Mouse (Mus musculus): ENCODE data around the gene Dchs1. TPM values are rescaled to one million over a fixed set of nuclear protein-coding genes. Genes with fewer than 3 reads are reported as not detected.

The Dchs1 gene
- total and polyA plus RNA-seq, 2 experiments from 2014 or later = 6.6 to 109 TPM

- TF ChIP-seq CTCF (IDR thresholded peaks at IDR 0.05; ENCODE audit: low read depth) = no peak
- ATAC-seq = no peak
- no peak overlapping the region for H3K9ac ChIP-seq (replicated peaks; ENCODE audit: low read length)
- 0 out of 2 replicates have a peak, but pooled peaks cover 5% of the 10 kb centered on the region for H3K36me3 ChIP-seq (ENCODE audit: insufficient read depth, low read length)
- no peak overlapping the region for H3K27ac ChIP-seq
- H3K27me3 ChIP-seq (ENCODE audit: insufficient read depth, low read length) = no peaks in the 10 kb centered on the region
- no peak overlapping the region for H3K4me3 ChIP-seq (ENCODE audit: low read length)
- peaks cover 7% of the 10 kb centered on the region for H3K4me1 ChIP-seq (ENCODE audit: insufficient read depth, low read length)
- H3K9me3 ChIP-seq (ENCODE audit: low read length) = no peaks in the 10 kb centered on the region
- no peak for DNase-seq (ENCODE audit: low spot score)
- no peak overlapping the region for H3K4me2 ChIP-seq (ENCODE audit: low read depth, low read length)
- 82% methylated on average over 5 of the region's 5 CpGs for WGBS
These were observed 18.7 kb upstream of the Dchs1 start for GRCm38 (mm10) chr7:105806125-105806524.

GRCm38 (mm10) chr7:105803428-105803827, 16.0 kb upstream of the Dchs1 start:
- H3K4me2 ChIP-seq (ENCODE audit: low read depth, low read length) = no peak overlapping the region
- H3K36me3 ChIP-seq (ENCODE audit: insufficient read depth, low read length) = 0 out of 2 replicates have a peak, but pooled peaks cover 5% of the 10 kb centered on the region
- no peak overlapping the region for H3K27ac ChIP-seq
- ATAC-seq (no peak), DNase-seq (ENCODE audit: low spot score) (no peak)
- no peaks in the 10 kb centered on the region for H3K27me3 ChIP-seq (ENCODE audit: insufficient read depth, low read length)
- H3K9me3 ChIP-seq (ENCODE audit: low read length) = no peaks in the 10 kb centered on the region
- no peaks in the 10 kb centered on the region for H3K4me1 ChIP-seq (ENCODE audit: insufficient read depth, low read length)
- no peak for TF ChIP-seq CTCF (IDR thresholded peaks at IDR 0.05; ENCODE audit: low read depth)
- no peak overlapping the region for H3K4me3 ChIP-seq (ENCODE audit: low read length)
- H3K9ac ChIP-seq (replicated peaks; ENCODE audit: low read length) = no peak overlapping the region

GRCm38 (mm10) chr7:105802771-105803170, 15.3 kb upstream of the Dchs1 start:
- ATAC-seq (no peak), DNase-seq (ENCODE audit: low spot score) (no peak)
- no peaks in the 10 kb centered on the region for H3K27me3 ChIP-seq (ENCODE audit: insufficient read depth, low read length)
- no peaks in the 10 kb centered on the region for H3K9me3 ChIP-seq (ENCODE audit: low read length)
- no peak overlapping the region for H3K27ac ChIP-seq
- H3K36me3 ChIP-seq (ENCODE audit: insufficient read depth, low read length) = 0 out of 2 replicates have a peak, but pooled peaks cover 5% of the 10 kb centered on the region
- H3K4me2 ChIP-seq (ENCODE audit: low read depth, low read length) = no peak overlapping the region
- H3K9ac ChIP-seq (replicated peaks; ENCODE audit: low read length) = no peak overlapping the region
- TF ChIP-seq CTCF (IDR thresholded peaks at IDR 0.05; ENCODE audit: low read depth) = no peak
- H3K4me1 ChIP-seq (ENCODE audit: insufficient read depth, low read length) = no peaks in the 10 kb centered on the region
- H3K4me3 ChIP-seq (ENCODE audit: low read length) = no peak overlapping the region
- 62% methylated on average over 1 of the region's 1 CpGs for WGBS

GRCm38 (mm10) chr7:105802312-105802711, 14.9 kb upstream of the Dchs1 start:
- Histone ChIP-seq H3K4me2 (ENCODE audit: low read depth, low read length) (no peak overlapping the region), H3K27ac (no peak overlapping the region), H3K9me3 (ENCODE audit: low read length) (no peaks in the 10 kb centered on the region), H3K4me3 (ENCODE audit: low read length) (no peak overlapping the region), H3K36me3 (ENCODE audit: insufficient read depth, low read length) (0 out of 2 replicates have a peak, but pooled peaks cover 4% of the 10 kb centered on the region), H3K9ac (replicated peaks; ENCODE audit: low read length) (no peak overlapping the region), H3K4me1 (ENCODE audit: insufficient read depth, low read length) (no peaks in the 10 kb centered on the region), H3K27me3 (ENCODE audit: insufficient read depth, low read length) (no peaks in the 10 kb centered on the region)
- DNase-seq (ENCODE audit: low spot score) (no peak), ATAC-seq (no peak)
- no peak for TF ChIP-seq CTCF (IDR thresholded peaks at IDR 0.05; ENCODE audit: low read depth)
- WGBS = 46% methylated on average over 2 of the region's 2 CpGs

GRCm38 (mm10) chr7:105796972-105797371, 9.5 kb upstream of the Dchs1 start:
- no peaks in the 10 kb centered on the region for H3K9me3 ChIP-seq (ENCODE audit: low read length)
- no peaks in the 10 kb centered on the region for H3K4me1 ChIP-seq (ENCODE audit: insufficient read depth, low read length)
- no peak overlapping the region for H3K9ac ChIP-seq (replicated peaks; ENCODE audit: low read length)
- TF ChIP-seq CTCF (IDR thresholded peaks at IDR 0.05; ENCODE audit: low read depth) = no peak
- no peaks in the 10 kb centered on the region for H3K36me3 ChIP-seq (ENCODE audit: insufficient read depth, low read length)
- no peak overlapping the region for H3K4me3 ChIP-seq (ENCODE audit: low read length)
- H3K27ac ChIP-seq = no peak overlapping the region
- 97% methylated on average over 3 of the region's 3 CpGs for WGBS
- H3K4me2 ChIP-seq (ENCODE audit: low read depth, low read length) = no peak overlapping the region
- DNase-seq (ENCODE audit: low spot score) (no peak), ATAC-seq (no peak)
- H3K27me3 ChIP-seq (ENCODE audit: insufficient read depth, low read length) = no peaks in the 10 kb centered on the region

- H3K4me1 ChIP-seq (ENCODE audit: insufficient read depth, low read length) = no peaks in the 10 kb centered on the region
- H3K9ac ChIP-seq (replicated peaks; ENCODE audit: low read length) = no peak overlapping the region
- no peaks in the 10 kb centered on the region for H3K9me3 ChIP-seq (ENCODE audit: low read length)
- ATAC-seq (peak; percentile 43; the same call in 1 of the 2 replicates), DNase-seq (ENCODE audit: low spot score) (no peak)
- WGBS = 19% methylated on average over 7 of the region's 7 CpGs
- H3K4me2 ChIP-seq (ENCODE audit: low read depth, low read length) = no peak overlapping the region
- H3K27ac ChIP-seq = no peak overlapping the region
- no peak overlapping the region for H3K4me3 ChIP-seq (ENCODE audit: low read length)
- no peaks in the 10 kb centered on the region for H3K27me3 ChIP-seq (ENCODE audit: insufficient read depth, low read length)
- H3K36me3 ChIP-seq (ENCODE audit: insufficient read depth, low read length) = no peaks in the 10 kb centered on the region
- TF ChIP-seq CTCF (IDR thresholded peaks at IDR 0.05; ENCODE audit: low read depth) = peak; percentile 58
These were observed 8.4 kb upstream of the Dchs1 start for GRCm38 (mm10) chr7:105795759-105796366.

- Histone ChIP-seq H3K4me2 (ENCODE audit: low read depth, low read length) (no peak overlapping the region), H3K27me3 (ENCODE audit: insufficient read depth, low read length) (no peaks in the 10 kb centered on the region), H3K9ac (replicated peaks; ENCODE audit: low read length) (no peak overlapping the region), H3K27ac (no peak overlapping the region), H3K4me3 (ENCODE audit: low read length) (no peak overlapping the region), H3K36me3 (ENCODE audit: insufficient read depth, low read length) (no peaks in the 10 kb centered on the region), H3K9me3 (ENCODE audit: low read length) (no peaks in the 10 kb centered on the region), H3K4me1 (ENCODE audit: insufficient read depth, low read length) (no peaks in the 10 kb centered on the region)
- 58% methylated on average over 7 of the region's 7 CpGs for WGBS
- no peak for DNase-seq (ENCODE audit: low spot score)
- no peak for ATAC-seq
- no peak for TF ChIP-seq CTCF (IDR thresholded peaks at IDR 0.05; ENCODE audit: low read depth)
These were observed 6.2 kb upstream of the Dchs1 start for GRCm38 (mm10) chr7:105793701-105794100.

All from hindbrain, postnatal 0 days (tissue).